Mouse (Mus musculus) left cerebral cortex, adult 18-20 months (tissue): ENCODE measurements at regions not wholly inside any gene's neighbourhood (a gene's known extent, or its start where the extent isn't known, plus 50 kb on each side); places are given as distances from the start of the nearest gene placed in this dataset.

Experiments used
- DNase-seq, 2 experiments: peaks; one replicate each; pipeline ENCODE4 v3.0.0; 2021 to 2022; ENCODE audit warnings: low spot score in 2 of 2, mixed read lengths in 1 of 2

- DNase-seq, result no peak
Measured at GRCm38 (mm10) chr4:29133404-29134307, 320.7 kb downstream of the Epha7 start.

DNA sequence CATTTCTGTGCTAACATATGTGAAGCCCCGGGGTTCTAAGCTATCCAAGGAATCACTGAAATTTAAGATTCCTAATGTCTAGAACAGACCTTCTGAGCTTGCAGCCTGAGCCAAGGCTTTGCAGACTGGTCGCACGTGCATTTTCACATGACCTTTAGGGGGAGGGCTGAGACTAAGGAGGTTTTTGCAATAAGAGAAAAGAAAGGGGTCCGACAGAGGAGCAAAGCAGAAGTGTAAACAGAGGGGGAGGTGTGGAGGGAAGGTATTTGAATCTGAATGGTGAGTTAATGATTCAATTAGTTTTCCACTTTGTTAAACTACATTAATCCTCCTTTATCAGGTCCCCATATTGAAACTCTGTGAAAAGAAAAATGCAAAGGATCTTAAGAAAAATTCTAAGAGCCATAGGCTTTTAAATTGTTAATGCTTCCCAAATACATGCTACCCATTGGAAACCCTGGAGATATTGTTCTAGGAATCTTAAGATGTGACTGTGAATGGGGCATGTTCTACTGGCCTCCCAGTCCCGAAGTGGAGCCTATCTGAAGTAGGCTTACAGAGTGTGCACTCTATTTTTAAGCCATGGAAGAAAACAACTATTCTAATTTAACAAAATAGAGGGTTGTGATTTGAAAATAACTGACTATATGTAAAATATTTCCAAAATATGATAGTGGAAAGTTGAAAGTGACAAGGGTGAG lies 322.9 kb downstream of the Epha7 start:
- no peak for DNase-seq

GRCm38 (mm10) chr4:29138771-29139301 lies 325.9 kb downstream of the Epha7 start:
- DNase-seq, result no peak

DNA sequence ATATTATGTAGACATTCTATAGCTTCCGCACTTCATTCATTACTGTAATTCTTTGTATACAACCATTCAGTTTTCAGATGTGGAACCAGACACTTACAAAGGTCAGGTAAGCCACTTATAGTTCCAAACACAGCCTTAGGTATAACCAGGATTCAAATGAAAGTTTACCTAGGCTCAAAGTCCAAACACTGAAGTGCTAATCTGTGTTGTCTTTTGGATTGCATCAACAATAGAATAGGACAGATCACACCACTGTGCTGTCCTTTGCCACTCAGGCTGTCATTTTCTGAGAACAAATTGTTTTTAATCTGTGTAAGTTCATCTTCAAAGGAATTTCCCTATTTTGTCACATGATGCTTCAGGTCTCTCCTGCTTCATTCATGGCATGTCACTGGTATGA lies 330.5 kb downstream of the Epha7 start:
- DNase-seq, result no peak

DNA sequence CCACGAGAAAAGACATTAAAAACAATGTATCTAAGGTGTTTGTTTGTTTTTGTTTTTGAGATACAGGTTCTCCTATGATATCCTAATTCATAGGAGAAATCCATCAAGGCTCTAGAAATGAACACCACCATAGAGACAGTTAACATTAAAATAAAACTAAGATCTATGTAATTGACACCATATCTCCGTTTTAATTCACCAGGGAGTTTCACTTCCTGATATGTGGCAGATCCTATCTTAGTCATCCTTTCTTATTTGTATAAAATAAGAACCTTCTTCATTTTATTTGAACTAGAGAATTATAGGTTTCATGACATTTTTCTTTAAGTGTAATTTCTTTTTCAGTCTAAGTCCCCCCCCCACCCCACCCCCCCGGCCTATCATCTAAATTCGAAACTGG lies 332.3 kb downstream of the Epha7 start:
- no peak for DNase-seq

DNA sequence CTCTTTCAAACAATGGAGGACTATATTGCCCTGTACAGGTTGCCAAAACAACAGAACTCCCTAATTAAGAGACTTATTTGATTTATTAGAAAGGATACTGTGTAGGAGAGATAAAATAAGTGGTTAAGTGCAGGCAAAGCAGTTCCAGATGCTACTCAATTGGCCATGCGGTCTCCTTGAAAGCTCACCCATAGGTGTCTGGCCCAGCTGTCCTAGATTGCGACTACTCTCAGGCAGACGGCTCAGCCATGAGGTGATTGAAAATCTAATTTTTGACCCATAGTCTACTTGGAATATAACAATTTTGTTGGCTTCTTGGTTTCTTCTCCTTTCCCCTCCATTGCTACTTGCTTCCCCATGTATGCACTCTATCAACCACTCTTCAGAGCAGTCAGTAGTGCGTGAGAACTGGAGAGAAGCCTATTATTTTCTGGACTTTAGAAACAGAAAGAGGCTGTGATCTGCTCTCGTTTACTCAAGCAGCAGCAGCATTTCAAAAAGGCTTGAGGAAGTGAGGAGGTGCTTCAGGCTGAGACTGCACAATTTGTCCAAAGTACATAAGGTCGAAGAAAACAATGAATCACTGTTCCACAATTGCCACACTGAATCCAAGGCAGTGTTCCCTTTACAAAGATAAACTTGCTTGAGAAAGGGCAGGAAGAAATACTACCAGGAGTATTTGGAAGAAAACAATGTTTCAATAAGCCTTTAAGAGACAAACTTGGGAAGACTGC lies 339.4 kb downstream of the Epha7 start:
- DNase-seq, result no peak

- no peak for DNase-seq
Measured at GRCm38 (mm10) chr4:29182494-29182893, 369.6 kb downstream of the Epha7 start.

GRCm38 (mm10) chr4:29183411-29183810 lies 370.5 kb downstream of the Epha7 start:
- no peak for DNase-seq

DNA sequence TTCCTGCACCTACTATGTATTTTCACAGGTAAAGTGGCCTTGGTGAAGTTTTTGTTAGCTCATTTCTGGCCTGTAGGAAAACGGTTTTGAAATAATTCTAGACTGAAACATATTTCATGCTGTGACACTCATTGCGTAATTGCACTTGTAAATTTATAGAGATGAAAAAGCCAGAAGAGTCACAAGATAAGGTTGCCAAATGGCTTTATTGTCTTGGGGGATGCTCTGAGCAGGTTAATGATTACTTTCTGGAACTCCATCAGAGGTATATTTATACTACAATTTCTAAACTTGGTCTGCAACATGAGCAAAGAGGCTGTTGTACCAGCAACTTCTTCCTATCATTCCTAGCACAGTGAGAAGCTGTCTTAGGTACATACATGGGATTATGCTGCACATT lies 370.9 kb downstream of the Epha7 start:
- DNase-seq, result no peak

GRCm38 (mm10) chr4:29200976-29201375 lies 388.0 kb downstream of the Epha7 start:
- DNase-seq, result no peak
